Mouse (Mus musculus): Measurements from ENCODE around the gene Gm28374. TPM values are rescaled to one million over a fixed set of nuclear protein-coding genes. Genes with fewer than 3 reads are reported as not detected.
A peak's percentile ranks its signal among the peaks of the same experiment; 100 is the strongest.

Gene Gm28374
- polyA plus RNA-seq, 1 experiment from 2014 or later = 0.83 TPM

DNA sequence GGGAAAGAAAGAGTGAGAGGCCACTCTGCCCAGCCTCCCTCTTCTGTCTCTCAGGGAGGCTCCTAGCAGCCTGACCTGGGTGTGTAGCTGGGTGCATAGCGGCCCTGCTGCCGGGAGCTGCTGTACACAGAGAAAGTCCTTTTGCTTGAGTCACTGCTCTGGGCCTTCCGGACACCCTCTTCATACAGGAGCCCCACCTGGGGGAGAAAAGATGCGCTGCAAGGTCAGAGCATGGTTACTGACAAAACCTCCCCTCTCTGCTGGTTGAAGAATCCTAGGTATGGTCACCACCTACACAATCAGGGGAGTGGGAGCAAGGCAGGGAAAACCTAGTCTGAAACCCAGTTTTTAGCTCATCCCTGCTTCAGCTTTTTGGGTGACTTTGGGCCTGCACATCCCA, 13.1 kb downstream of the Gm28374 start:
- ChIA-PET CTCF (interaction anchor here (2.9 kb wide), 1 partner anchor 8 kb away, joined by 27 read pairs; the partner anchor contains the start of gene Vps51), POLR2A (interaction anchor here (1.6 kb wide), 1 partner anchor 11 kb away, joined by 5 read pairs; the partner anchor contains the start of gene Tmem262)
- ATAC-seq (no peak), DNase-seq (ENCODE audit: low read depth, low spot score) (no peak)
- TF ChIP-seq CTCF (IDR thresholded peaks at IDR 0.05) = no peak
- H3K27me3 ChIP-seq = no peaks in the 10 kb centered on the region
- in situ Hi-C loops (cut with MboI; ENCODE audit: low pct_unique_long_range_greater_than_20kb) = no loop called here

- H3K27me3 ChIP-seq = no peaks in the 10 kb centered on the region
- in situ Hi-C loops (cut with MboI; ENCODE audit: low pct_unique_long_range_greater_than_20kb) = no loop called here
- POLR2A ChIA-PET = interaction anchor here (1.6 kb wide), 2 partner anchors 9 to 12 kb away, joined by 5 to 6 read pairs; partner anchors contain the start of genes Tmem262 and Vps51
- CTCF ChIA-PET = interaction anchor here (0.8 to 2.9 kb wide), 10 partner anchors 9 to 191 kb away, joined by 3 to 27 read pairs (median 6); partner anchors contain the start of genes Arl2, Batf2, Cdca5 and Tmem262
- TF ChIP-seq CTCF (IDR thresholded peaks at IDR 0.05) = no peak
- DNase-seq (ENCODE audit: low read depth, low spot score) (no peak), ATAC-seq (peak; percentile 58)
Measured at GRCm38 (mm10) chr19:6067724-6068415, 14.2 kb downstream of the Gm28374 start, which contains the start of gene Tm7sf2. Tm7sf2 (minus strand) TSS chr19:6068373.

GRCm38 (mm10) chr19:6067011-6067723, 14.9 kb downstream of the Gm28374 start:
- DNase-seq (ENCODE audit: low read depth, low spot score) (no peak), ATAC-seq (peak; percentile 76)
- TF ChIP-seq CTCF (IDR thresholded peaks at IDR 0.05) = no peak
- CTCF ChIA-PET = interaction anchor here (0.7 to 2.9 kb wide), 14 partner anchors 10 to 214 kb away, joined by 3 to 27 read pairs (median 5); partner anchors contain the start of genes Arl2, Batf2, Cdca5 and Syvn1
- POLR2A ChIA-PET = interaction anchor here (0.6 to 1.6 kb wide), 7 partner anchors 10 to 161 kb away, joined by 3 to 6 read pairs (median 4); partner anchors contain the start of genes Capn1, Snx15, Tmem262 and Vps51
- H3K27me3 ChIP-seq = no peaks in the 10 kb centered on the region
- in situ Hi-C loops (cut with MboI; ENCODE audit: low pct_unique_long_range_greater_than_20kb) = no loop called here

GRCm38 (mm10) chr19:6066571-6066970, 15.5 kb downstream of the Gm28374 start:
- H3K27me3 ChIP-seq = no peaks in the 10 kb centered on the region
- ATAC-seq (no peak), DNase-seq (ENCODE audit: low read depth, low spot score) (no peak)
- in situ Hi-C loops (cut with MboI; ENCODE audit: low pct_unique_long_range_greater_than_20kb) = no loop called here
- CTCF ChIA-PET = interaction anchor here (0.7 to 2.9 kb wide), 12 partner anchors 10 to 214 kb away, joined by 3 to 27 read pairs (median 5); partner anchors contain the start of genes Cdca5, Syvn1, Tmem262 and Vps51
- no peak for TF ChIP-seq CTCF (IDR thresholded peaks at IDR 0.05)
- POLR2A ChIA-PET = interaction anchor here (0.6 to 1.6 kb wide), 6 partner anchors 10 to 161 kb away, joined by 3 to 6 read pairs (median 4); partner anchors contain the start of genes Capn1, Snx15 and Vps51

GRCm38 (mm10) chr19:6063081-6063480, 19.0 kb downstream of the Gm28374 start:
- ChIA-PET POLR2A (interaction anchor here (1.3 kb wide), 1 partner anchor 11 kb away, joined by 4 read pairs; no protein-coding TSS in a partner anchor), CTCF (no interaction called here)
- TF ChIP-seq CTCF (IDR thresholded peaks at IDR 0.05) = no peak
- in situ Hi-C loops (cut with MboI; ENCODE audit: low pct_unique_long_range_greater_than_20kb) = no loop called here
- DNase-seq (ENCODE audit: low read depth, low spot score) (no peak), ATAC-seq (no peak)
- H3K27me3 ChIP-seq = no peaks in the 10 kb centered on the region

- POLR2A ChIA-PET = interaction anchor here (1.1 to 3.3 kb wide), 2 partner anchors 16 to 195 kb away, joined by 3 to 15 read pairs; partner anchors contain the start of gene Syvn1
- CTCF ChIA-PET = no interaction called here
- no peak for TF ChIP-seq CTCF (IDR thresholded peaks at IDR 0.05)
- ATAC-seq = no peak
- no peaks in the 10 kb centered on the region for H3K27me3 ChIP-seq
- in situ Hi-C loops (cut with MboI; ENCODE audit: low pct_unique_long_range_greater_than_20kb) = no loop called here
- no peak for DNase-seq (ENCODE audit: low read depth, low spot score)
Measured at GRCm38 (mm10) chr19:6062418-6062817, 19.6 kb downstream of the Gm28374 start.

GRCm38 (mm10) chr19:6061641-6062302, 20.3 kb downstream of the Gm28374 start:
- no peaks in the 10 kb centered on the region for H3K27me3 ChIP-seq
- DNase-seq (ENCODE audit: low read depth, low spot score) (no peak), ATAC-seq (peak; percentile 13)
- TF ChIP-seq CTCF (IDR thresholded peaks at IDR 0.05) = no peak
- ChIA-PET CTCF (interaction anchor here (1.0 kb wide), 1 partner anchor 44 kb away, joined by 3 read pairs; no protein-coding TSS in a partner anchor), POLR2A (interaction anchor here (1.1 to 3.3 kb wide), 2 partner anchors 15 to 196 kb away, joined by 3 to 15 read pairs; partner anchors contain the start of gene Syvn1)
- in situ Hi-C loops (cut with MboI; ENCODE audit: low pct_unique_long_range_greater_than_20kb) = no loop called here

DNA sequence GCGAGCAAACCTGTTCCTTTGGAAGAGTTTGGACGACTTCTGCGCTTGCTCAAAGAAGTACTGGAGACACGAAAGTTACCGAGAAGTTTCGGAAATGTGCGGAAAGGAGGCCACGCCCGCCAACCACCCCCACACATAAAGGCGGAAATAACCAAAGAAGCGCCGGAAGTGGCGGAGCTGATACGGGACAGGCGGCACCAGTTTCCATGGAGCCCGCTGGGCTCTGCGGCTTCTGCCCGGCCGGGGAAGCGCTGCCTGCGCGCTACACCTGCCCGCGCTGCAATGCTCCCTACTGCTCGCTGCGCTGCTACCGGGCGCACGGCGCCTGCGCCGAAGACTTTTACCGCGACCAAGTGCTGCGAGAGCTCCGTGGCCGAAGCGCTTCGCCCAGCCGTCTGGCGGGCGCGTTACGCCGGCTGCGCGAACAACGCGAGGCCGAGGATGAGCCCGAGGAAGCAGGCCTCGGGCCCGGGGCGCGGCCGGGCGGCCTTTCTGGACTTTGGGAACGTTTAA, 21.0 kb downstream of the Gm28374 start, which contains the start of gene Znhit2:
Gene Znhit2 (plus strand): TSS at position 172 of the 513 bp plus-strand sequence.
- peak; percentile 74 for DNase-seq (ENCODE audit: low read depth, low spot score)
- no peaks in the 10 kb centered on the region for H3K27me3 ChIP-seq
- ATAC-seq = peak; percentile 78
- in situ Hi-C loops (cut with MboI; ENCODE audit: low pct_unique_long_range_greater_than_20kb) = no loop called here
- TF ChIP-seq CTCF (IDR thresholded peaks at IDR 0.05) = no peak
- POLR2A ChIA-PET = interaction anchor here (0.5 to 3.3 kb wide), 3 partner anchors 15 to 216 kb away, joined by 4 to 15 read pairs (median 5); partner anchors contain the start of gene Syvn1
- CTCF ChIA-PET = interaction anchor here (1.0 kb wide), 1 partner anchor 43 kb away, joined by 3 read pairs; no protein-coding TSS in a partner anchor

DNA sequence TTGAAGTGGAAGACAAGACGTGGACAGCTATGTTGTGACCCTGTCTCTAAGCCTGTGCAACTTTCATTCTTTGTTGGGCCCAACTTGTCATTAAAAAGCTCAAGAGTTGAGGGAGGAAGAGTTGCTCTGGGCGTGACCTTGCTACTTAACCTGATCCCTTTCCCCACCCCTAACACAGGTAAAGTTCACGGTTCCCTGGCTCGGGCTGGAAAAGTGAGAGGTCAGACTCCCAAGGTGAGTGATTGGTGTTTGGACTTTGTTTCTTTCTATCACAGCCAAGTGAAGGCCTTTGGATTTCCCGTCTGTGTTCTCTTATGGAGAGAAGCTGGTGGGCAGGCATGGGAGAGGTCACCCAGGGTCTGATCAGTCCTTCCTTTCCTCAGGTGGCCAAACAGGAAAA, 23.1 kb downstream of the Gm28374 start:
- no peak for ATAC-seq
- CTCF ChIA-PET = no interaction called here
- POLR2A ChIA-PET = interaction anchor here (0.6 to 1.3 kb wide), 5 partner anchors 16 to 369 kb away, joined by 3 to 6 read pairs (median 3); no protein-coding TSS in a partner anchor
- no peaks in the 10 kb centered on the region for H3K27me3 ChIP-seq
- no peak for DNase-seq (ENCODE audit: low read depth, low spot score)
- in situ Hi-C loops (cut with MboI; ENCODE audit: low pct_unique_long_range_greater_than_20kb) = no loop called here
- no peak for TF ChIP-seq CTCF (IDR thresholded peaks at IDR 0.05)

All from Patski (cell line).